Mouse (Mus musculus) naive thymus-derived CD4-positive, alpha-beta T cell, adult 2 months (primary cell): ENCODE data around the gene Kcna1.

Source experiments
- DNase-seq: peaks from one replicate; pipeline ENCODE4 v3.0.0-alpha.2; 2011; ENCODE audit warnings: low read depth

Kcna1 gene

GRCm38 (mm10) chr6:126597741-126598140 lies 48.4 kb downstream of the Kcna1 start:
- no peak for DNase-seq

- no peak for DNase-seq
Measured at GRCm38 (mm10) chr6:126595805-126596629, 50.2 kb downstream of the Kcna1 start.

GRCm38 (mm10) chr6:126595130-126595529 lies 51.1 kb downstream of the Kcna1 start:
- no peak for DNase-seq

DNA sequence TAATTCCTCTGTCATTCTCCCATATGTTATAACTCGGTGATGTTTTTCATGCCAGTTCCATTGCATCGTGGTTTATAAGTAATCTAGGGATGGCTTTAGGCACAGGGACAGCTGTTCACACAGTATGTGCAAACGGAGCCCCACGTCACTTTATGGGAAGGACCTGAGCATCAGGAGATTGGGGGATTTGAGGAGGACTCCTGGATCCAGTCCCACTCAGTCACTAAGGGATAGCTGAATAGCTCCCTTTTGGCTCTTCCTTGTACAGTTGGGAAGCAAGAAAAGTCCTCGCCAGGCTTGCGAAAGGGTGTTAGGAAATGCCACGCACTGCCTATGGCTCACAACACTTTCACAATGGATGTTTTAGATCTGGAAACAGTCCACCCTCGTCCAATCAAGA lies 51.8 kb downstream of the Kcna1 start:
- no peak for DNase-seq

DNA sequence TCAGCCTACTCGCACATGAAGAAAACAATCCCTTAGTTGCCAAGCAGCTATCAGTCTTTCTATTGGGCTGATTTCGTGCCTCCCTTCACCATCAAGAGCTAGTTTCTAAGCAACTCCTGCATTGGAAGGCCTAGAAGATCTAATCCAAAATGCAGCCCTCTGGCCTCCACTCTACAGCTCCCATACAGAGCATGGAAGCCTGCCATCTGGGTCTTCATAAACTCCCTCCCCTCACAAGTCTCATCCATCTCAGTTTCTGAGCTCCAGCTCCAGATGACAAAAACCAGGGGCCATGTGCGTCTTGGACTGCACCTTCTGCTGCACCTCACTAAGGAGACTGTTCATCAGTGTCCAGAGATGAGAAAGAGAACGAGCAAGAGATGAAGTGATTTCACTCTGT lies 52.8 kb downstream of the Kcna1 start:
- no peak for DNase-seq
